Mouse (Mus musculus) forebrain, embryonic 14.5 days (tissue): ENCODE data around the gene Nsd2. TPM values are rescaled to one million over a fixed set of nuclear protein-coding genes. Genes with fewer than 3 reads are reported as not detected.
"Not testable (repeated sequence)": the region's sequence is repeated elsewhere in the genome, so short reads cannot be mapped to it uniquely, and the experiment has no call there.

Experiments
- ATAC-seq: fragments of 200-750 bp; cut with Nextera tagmentation; 2 replicates; pipeline ENCODE4 v1.8.0; 2017; ENCODE audit warnings: mild to moderate bottlenecking, moderate library complexity
- DNase-seq: peaks from one replicate; pipeline ENCODE4 v3.0.0-alpha.2; 2015; ENCODE audit warnings: low spot score
- H3K27ac ChIP-seq: fragments of 300-500 bp; sonication (generic); 2 replicates; pipeline ENCODE4 v1.5.1; 2014; ENCODE audit warnings: low read depth, mild to moderate bottlenecking, control low read depth, low read length, moderate library complexity
- H3K27me3 ChIP-seq: fragments of 300-500 bp; sonication (generic); replicated peaks from 2 replicates; pipeline ENCODE4 v1.6.1; 2014; ENCODE audit warnings: low read length, control low read depth, mixed read lengths; ENCODE audit not compliant: control insufficient read depth, insufficient read depth
- H3K36me3 ChIP-seq: fragments of 300-500 bp; sonication (generic); 2 replicates; pipeline ENCODE4 v1.6.1; 2014; ENCODE audit warnings: low read length, control low read depth; ENCODE audit not compliant: control insufficient read depth, insufficient read depth
- H3K4me1 ChIP-seq: fragments of 300-500 bp; sonication (generic); 2 replicates; pipeline ENCODE4 v1.6.1; 2014; ENCODE audit warnings: antibody characterized with exemption, low read length, control low read depth; ENCODE audit not compliant: control insufficient read depth, insufficient read depth
- H3K4me2 ChIP-seq: fragments of 300-500 bp; sonication (generic); 2 replicates; pipeline ENCODE4 v1.6.1; 2014; ENCODE audit warnings: mild to moderate bottlenecking, control low read depth, low read length
- H3K4me3 ChIP-seq: fragments of 300-500 bp; sonication (generic); 2 replicates; pipeline ENCODE4 v1.5.1; 2014; ENCODE audit warnings: low read depth, low read length, control low read depth
- H3K9ac ChIP-seq: fragments of 300-500 bp; sonication (generic); 2 replicates; pipeline ENCODE4 v1.6.1; 2014; ENCODE audit warnings: mild to moderate bottlenecking, low read length, control low read depth, moderate library complexity
- H3K9me3 ChIP-seq: fragments of 300-500 bp; sonication (generic); replicated peaks from 2 replicates; pipeline ENCODE4 v1.6.1; 2016; ENCODE audit warnings: low read length, control low read depth, mixed read lengths; ENCODE audit not compliant: control insufficient read depth
- WGBS: fragments of 180-500 bp; shearing (Covaris S2); extraction: QIAGEN DNeasy Blood & Tissue Kit; methylation state at CpG from one replicate; pipeline ENCODE4 v1.1.7; 2014; 5-methylcytosine and 5-hydroxymethylcytosine counted together
- polyA plus RNA-seq: library from polyadenylated mRNA; unstranded; fragments of >200 nt; fragmentation: Nextera tagmentation; extraction: Ambion mirVana; gene quantifications from 2 replicates; pipeline ENCODE4 v1.2.1, GENCODE M21; 2014

The Nsd2 gene
- polyA plus RNA-seq, 1 experiment from 2014 or later, result 78.7 TPM

DNA sequence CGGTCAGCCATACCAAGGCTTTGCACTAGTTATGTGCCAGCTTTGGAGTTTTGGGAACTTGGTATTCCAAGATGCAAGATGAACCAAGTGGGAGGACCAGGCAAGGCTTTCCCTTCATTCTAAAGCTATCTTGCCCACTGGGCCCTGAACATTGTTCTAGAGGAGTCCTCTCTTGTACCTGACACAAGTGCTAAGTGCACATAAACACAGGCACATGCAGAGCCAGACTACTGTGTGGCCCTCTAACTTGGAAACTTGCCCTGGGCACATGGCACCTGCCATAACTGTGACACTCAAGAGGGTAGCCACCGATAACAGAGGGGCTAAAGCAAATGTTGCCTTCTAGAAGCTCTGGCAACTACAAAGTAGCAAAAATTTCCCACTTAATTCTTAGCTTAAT is 82.2 kb downstream of the Nsd2 start:
- H3K9ac ChIP-seq, result no peak overlapping the region
- H3K4me3 ChIP-seq, result no peak overlapping the region
- DNase-seq (no peak), ATAC-seq (no peak)
- 88% methylated on average over 2 of the region's 2 CpGs for WGBS
- H3K9me3 ChIP-seq, result no peaks in the 10 kb centered on the region
- no peak overlapping the region for H3K27ac ChIP-seq
- no peak overlapping the region for H3K4me2 ChIP-seq
- H3K36me3 ChIP-seq, result peaks cover 59% of the 10 kb centered on the region
- no peaks in the 10 kb centered on the region for H3K4me1 ChIP-seq
- H3K27me3 ChIP-seq, result no peaks in the 10 kb centered on the region

DNA sequence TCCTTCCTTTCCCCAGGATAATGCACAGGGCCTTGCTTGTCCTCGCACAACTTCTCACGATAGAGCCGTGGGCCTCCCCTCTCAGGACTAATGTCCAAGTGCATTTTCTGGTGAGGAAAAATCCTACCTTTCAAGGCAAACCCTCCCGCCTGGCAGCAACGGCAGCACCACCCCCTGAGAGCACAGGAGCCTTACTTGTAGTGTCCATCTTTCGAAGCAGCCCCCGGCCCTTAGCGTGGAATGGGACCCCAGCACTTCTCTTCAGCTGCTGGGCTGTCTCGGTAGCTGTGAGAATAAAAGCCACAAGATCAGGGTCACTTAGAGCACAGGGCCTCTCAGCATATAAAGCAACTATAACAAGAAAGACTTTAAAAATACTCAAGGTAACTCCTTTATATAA is 82.7 kb downstream of the Nsd2 start:
- ATAC-seq (no peak), DNase-seq (no peak)
- H3K9me3 ChIP-seq, result no peaks in the 10 kb centered on the region
- WGBS, result 87% methylated on average over 9 of the region's 9 CpGs
- H3K9ac ChIP-seq, result no peak overlapping the region
- no peak overlapping the region for H3K4me3 ChIP-seq
- H3K4me1 ChIP-seq, result no peaks in the 10 kb centered on the region
- no peak overlapping the region for H3K4me2 ChIP-seq
- no peaks in the 10 kb centered on the region for H3K27me3 ChIP-seq
- H3K36me3 ChIP-seq, result peaks cover 54% of the 10 kb centered on the region
- no peak overlapping the region for H3K27ac ChIP-seq

DNA sequence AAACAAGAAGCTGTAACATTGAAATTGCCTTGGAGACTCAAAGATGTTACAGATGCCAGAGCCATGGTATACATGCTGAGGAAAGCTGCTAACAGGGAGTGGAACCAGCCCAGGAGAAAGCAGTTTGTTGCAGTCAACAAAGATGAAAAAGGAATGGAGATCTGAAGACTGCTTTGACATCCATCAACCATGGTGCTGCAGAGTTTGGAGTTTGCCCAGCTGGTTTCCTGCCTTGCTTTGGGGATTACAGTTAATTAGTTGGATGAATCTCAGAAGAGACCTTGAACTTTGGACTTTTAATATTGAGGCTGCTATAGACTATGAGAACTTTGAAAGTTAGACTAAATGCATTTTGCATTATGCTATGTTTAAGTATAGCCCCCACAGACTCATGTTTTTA is 94.5 kb downstream of the Nsd2 start:
- not testable (repeated sequence) for H3K9me3 ChIP-seq, H3K9ac ChIP-seq, ATAC-seq, H3K27ac ChIP-seq, DNase-seq, H3K4me2 ChIP-seq, H3K27me3 ChIP-seq, H3K4me1 ChIP-seq, H3K4me3 ChIP-seq
- H3K36me3 ChIP-seq, result peaks cover 43% of the 10 kb centered on the region

DNA sequence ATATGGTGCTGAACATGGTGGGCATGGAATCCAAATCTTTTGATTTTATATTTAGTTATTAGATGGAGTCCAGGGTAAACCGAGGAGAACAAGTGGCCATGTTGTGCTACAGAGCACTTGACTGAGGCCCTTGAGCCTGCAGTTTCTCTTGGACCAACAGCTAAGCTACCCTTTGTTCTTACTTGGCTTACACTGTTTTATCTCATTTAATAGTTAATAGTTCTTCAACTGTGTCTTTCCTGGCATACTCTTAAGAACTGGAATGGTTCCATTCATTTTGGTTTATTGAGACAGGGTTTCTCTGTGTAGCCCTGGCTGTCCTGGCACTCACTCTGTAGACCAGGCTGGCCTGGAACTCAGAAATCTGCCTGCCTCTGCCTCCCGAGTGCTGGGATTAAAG is 96.1 kb downstream of the Nsd2 start:
- not testable (repeated sequence) for H3K27ac ChIP-seq, ATAC-seq, H3K9ac ChIP-seq, H3K4me1 ChIP-seq, DNase-seq, H3K4me2 ChIP-seq, H3K9me3 ChIP-seq, H3K4me3 ChIP-seq, H3K27me3 ChIP-seq
- H3K36me3 ChIP-seq, result peaks cover 58% of the 10 kb centered on the region
- 96% methylated on average over 2 of the region's 2 CpGs for WGBS

DNA sequence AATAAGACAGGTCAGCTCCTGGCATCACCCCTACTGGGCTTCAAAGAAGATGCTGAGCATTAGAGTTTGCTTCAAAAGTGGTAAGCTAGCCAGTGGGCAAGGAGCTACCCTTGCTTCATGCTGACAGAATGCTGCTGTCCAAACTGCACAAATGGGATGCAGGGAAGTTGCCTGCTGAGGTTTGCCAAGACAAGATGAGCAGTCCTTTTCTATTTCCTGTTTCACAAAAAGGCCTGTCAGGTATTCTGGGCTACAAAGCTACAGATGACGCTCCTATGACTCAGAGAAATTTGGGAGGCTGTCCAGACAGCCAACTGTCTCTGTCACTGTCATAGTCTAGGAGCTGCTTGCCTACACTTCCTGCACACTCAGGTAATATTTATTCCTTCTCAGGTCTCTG is 98.9 kb downstream of the Nsd2 start:
- no peak overlapping the region for H3K27ac ChIP-seq
- ATAC-seq, result no peak
- H3K9me3 ChIP-seq, result no peaks in the 10 kb centered on the region
- H3K4me1 ChIP-seq, result no peaks in the 10 kb centered on the region
- WGBS, result 90% methylated on average over 1 of the region's 1 CpGs
- no peak overlapping the region for H3K9ac ChIP-seq
- H3K4me3 ChIP-seq, result no peak overlapping the region
- H3K27me3 ChIP-seq, result no peaks in the 10 kb centered on the region
- no peak for DNase-seq
- H3K4me2 ChIP-seq, result no peak overlapping the region
- H3K36me3 ChIP-seq, result peaks cover 52% of the 10 kb centered on the region

DNA sequence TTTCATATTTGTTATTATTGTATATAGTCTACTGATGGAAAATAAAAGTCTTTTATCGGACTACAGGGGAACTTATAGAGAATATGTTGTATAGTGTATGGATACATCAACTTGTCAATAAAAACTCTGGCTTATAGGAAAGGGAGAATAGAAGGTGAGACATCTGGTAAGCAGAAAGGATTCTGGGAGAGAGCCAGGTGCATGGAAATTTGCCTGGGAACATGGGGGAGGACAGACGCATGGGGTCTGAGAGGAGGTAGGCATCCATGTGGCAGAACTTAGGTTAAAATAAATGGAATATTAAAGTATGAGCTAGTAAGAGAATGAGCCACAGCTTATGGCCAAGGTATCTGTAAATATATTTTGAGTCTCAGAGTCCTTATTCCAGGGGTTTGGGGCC is 99.5 kb downstream of the Nsd2 start:
- peaks cover 52% of the 10 kb centered on the region for H3K36me3 ChIP-seq
- no peak overlapping the region for H3K9ac ChIP-seq
- no peaks in the 10 kb centered on the region for H3K27me3 ChIP-seq
- 94% methylated on average over 2 of the region's 2 CpGs for WGBS
- H3K4me1 ChIP-seq, result no peaks in the 10 kb centered on the region
- no peak overlapping the region for H3K4me3 ChIP-seq
- ATAC-seq (no peak), DNase-seq (no peak)
- no peak overlapping the region for H3K27ac ChIP-seq
- no peak overlapping the region for H3K4me2 ChIP-seq
- H3K9me3 ChIP-seq, result no peaks in the 10 kb centered on the region

DNA sequence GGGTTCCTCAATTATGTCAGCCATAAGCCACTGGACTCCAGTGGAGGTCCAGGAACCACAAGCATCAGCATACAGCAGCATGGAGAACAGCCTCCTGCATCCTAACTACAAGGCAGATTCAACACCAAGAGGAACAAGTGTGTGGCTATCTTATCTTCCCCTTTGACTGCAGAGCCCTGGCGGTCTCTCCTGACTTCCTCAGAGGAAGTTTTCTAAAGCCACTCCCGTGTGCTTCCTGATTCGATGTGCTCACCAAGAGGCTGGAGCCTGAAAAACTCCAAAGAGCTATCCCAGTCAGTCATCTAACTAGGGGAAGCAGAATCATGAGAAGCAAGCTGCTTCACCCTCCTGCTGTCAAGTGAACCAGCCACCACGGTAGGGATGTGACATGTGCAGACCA is 100.4 kb downstream of the Nsd2 start:
- no peak for DNase-seq
- Histone ChIP-seq H3K27ac (no peak overlapping the region), H3K4me3 (no peak overlapping the region), H3K4me1 (no peaks in the 10 kb centered on the region), H3K9ac (no peak overlapping the region), H3K36me3 (peaks cover 46% of the 10 kb centered on the region), H3K27me3 (no peaks in the 10 kb centered on the region), H3K9me3 (no peaks in the 10 kb centered on the region), H3K4me2 (no peak overlapping the region)
- 82% methylated on average over 4 of the region's 4 CpGs for WGBS
- no peak for ATAC-seq

DNA sequence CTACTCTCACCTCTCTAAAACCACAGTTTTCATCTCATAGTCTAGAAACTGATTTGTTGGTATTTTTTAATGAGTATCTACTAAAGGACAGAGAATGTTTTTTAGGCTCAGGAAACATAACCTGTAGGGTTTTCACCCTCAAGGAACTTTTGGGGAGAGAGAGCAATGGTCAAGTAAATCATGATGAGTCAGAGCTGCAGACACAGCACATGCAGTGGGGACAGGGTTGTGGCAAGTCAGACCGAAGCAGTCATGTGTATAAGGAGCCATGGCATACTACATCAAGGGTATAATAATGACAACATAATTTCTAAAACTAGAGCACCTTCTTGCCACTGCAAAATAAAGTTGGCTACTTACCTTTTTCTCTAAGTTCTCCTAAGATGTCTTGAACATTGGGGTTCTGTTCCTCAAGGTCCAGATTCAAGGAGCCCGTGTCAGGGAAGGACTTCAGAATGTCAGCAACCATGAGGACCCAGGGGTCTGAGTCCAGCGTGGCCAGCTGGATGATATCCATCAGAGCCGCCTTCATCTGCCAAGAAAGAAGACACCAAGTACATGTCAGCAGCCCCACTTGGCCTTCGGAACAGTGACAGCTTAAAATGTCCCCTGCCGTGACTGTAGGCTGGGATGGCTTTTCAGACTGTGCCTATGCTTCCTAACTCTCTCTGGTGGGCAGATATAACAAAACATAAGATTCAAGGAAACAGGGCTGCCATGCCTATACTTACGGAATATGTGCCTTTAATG is 101.1 kb downstream of the Nsd2 start:
- Histone ChIP-seq H3K9me3 (no peaks in the 10 kb centered on the region), H3K4me1 (no peaks in the 10 kb centered on the region), H3K27me3 (no peaks in the 10 kb centered on the region), H3K27ac (no peak overlapping the region), H3K4me2 (no peak overlapping the region), H3K4me3 (no peak overlapping the region), H3K36me3 (peaks cover 38% of the 10 kb centered on the region), H3K9ac (no peak overlapping the region)
- DNase-seq (no peak), ATAC-seq (no peak)
- WGBS, result 93% methylated on average over 7 of the region's 7 CpGs

DNA sequence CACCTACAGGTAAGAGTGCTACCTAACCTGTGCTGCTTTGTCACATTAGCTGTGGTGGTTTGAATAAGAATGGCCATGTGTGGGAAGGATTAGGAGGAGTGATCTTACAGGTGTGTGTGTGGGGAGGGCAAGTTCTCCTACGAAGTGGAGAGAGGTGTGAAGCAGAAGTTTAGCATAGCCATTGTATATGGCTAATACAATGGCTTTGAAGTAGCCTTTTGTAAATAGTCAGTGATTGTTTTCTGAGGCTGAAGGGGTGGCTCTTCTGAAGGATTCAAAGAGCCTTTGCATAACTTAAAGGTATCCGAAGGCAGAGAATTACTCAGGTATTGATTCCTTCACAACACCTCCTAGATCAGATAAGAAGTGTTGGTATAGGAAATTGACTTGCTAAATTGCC is 102.0 kb downstream of the Nsd2 start:
- H3K36me3 ChIP-seq, result peaks cover 37% of the 10 kb centered on the region
- no peaks in the 10 kb centered on the region for H3K4me1 ChIP-seq
- no peak for ATAC-seq
- DNase-seq, result no peak
- no peaks in the 10 kb centered on the region for H3K9me3 ChIP-seq
- no peak overlapping the region for H3K27ac ChIP-seq
- no peak overlapping the region for H3K9ac ChIP-seq
- WGBS, result 38% methylated on average over 2 of the region's 2 CpGs
- H3K4me3 ChIP-seq, result no peak overlapping the region
- H3K4me2 ChIP-seq, result no peak overlapping the region
- H3K27me3 ChIP-seq, result no peaks in the 10 kb centered on the region
